Mouse (Mus musculus) NIH3T3 (cell line): ENCODE measurements around the gene Pknox2.
A peak's percentile ranks its signal among the peaks of the same experiment; 100 is the strongest.

Experiments used
- DNase-seq: peaks from one replicate; pipeline ENCODE4 v3.0.0-alpha.2; 2012; ENCODE audit warnings: low read depth

Gene Pknox2

DNA sequence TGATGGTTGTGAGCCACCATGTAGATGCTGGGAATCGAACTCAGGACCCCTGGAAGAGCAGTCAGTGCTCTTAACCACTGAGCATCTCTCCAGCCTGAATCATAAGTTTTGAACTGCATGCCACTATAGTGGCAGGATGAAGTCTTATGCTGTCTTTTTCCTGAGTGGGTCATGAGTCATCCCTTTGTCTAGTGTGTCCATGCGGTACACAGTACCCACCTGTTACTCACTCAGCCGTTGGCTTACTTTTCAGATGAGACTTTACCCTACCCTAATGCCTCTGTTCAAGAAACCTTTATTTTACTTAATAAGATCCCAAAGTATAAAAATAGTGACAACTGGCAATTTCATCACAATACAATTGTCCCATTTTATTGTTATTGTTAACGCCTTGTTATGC, 95.5 kb downstream of the Pknox2 start:
- no peak for DNase-seq

GRCm38 (mm10) chr9:37047490-37047889, 99.7 kb downstream of the Pknox2 start:
- peak; percentile 70 for DNase-seq

DNA sequence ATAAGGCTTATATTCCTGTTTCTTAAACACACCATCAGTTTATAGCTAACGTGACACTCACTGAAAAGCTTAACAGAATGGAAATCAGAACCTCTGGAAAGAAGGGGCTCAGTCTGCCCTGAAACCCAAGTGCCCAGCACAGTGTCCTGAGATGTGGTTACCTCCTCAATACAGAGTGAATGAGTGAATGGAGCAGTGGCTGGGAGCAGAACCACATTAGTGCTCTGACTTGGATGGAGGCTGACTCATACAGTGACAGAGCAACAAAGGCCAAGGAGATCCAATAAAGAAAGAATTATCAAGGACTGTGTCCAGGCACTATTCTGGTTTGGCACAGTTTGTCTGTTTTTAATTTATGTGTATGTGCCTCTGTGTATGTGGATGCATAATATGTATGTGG, 101.3 kb downstream of the Pknox2 start:
- DNase-seq: no peak

DNA sequence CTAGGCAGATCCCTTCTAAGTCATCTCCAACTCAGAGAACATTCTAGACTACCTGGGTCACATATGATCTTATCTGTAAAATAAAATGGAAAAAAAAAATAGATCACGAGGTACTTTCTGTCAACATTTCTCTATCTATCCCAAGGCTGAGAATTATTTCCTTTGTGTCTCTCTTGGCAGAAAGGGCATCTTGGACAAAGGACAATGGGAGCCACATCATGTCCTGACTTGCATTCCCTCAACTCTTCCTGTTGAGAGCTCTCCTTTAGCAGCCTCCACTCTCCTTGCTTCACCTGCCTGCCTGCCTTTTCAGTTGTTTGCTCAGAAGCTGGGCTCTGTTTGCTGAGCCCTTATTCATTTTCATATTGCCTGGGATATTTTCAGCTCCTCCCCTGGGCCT, 103.0 kb downstream of the Pknox2 start:
- no peak for DNase-seq

DNA sequence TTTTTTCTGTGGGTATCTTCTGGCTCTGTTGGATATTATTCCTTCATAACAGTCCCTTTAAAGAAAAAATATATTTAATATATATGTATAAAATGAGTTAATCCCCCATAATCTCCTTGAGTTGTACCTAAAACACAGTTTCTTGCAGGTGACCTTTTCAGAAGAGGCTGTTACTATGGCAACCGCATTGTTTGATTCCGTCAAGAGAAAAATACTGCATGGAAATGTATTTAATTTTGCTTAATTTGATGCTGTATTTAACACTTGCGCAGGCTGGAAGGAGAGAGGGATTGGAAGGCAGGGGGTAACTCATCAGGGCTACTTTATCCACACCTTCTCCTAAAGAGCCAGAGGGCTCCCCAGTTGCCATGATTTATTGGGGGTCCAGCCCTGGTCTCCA, 108.3 kb downstream of the Pknox2 start:
- DNase-seq: no peak

GRCm38 (mm10) chr9:37038445-37038844, 108.8 kb downstream of the Pknox2 start:
- DNase-seq: no peak

DNA sequence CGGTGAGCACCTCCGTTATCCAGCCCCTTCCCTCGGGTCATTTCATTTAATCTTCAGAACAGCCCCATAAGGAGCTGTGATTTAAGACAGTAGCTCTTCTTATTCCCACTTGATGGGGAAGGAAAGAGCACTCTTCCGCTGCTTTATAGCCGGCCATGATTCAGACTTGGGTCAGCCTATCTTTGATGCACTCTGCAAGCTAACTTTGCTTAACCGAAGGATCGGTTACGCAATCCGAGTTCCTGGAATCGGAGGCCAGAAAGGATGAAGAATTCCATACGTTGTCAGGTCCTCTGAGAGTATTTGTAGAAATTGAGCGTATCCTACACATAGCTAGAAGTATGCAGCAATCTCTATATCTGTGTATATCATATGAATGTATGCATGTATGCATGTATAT, 109.8 kb downstream of the Pknox2 start:
- DNase-seq: peak; percentile 63

- no peak for DNase-seq
These were observed 112.0 kb downstream of the Pknox2 start for GRCm38 (mm10) chr9:37035248-37035647.

- no peak for DNase-seq
These were observed 112.9 kb downstream of the Pknox2 start for GRCm38 (mm10) chr9:37034316-37034715.

- DNase-seq: no peak
These were observed 116.6 kb downstream of the Pknox2 start for GRCm38 (mm10) chr9:37030347-37031213.

DNA sequence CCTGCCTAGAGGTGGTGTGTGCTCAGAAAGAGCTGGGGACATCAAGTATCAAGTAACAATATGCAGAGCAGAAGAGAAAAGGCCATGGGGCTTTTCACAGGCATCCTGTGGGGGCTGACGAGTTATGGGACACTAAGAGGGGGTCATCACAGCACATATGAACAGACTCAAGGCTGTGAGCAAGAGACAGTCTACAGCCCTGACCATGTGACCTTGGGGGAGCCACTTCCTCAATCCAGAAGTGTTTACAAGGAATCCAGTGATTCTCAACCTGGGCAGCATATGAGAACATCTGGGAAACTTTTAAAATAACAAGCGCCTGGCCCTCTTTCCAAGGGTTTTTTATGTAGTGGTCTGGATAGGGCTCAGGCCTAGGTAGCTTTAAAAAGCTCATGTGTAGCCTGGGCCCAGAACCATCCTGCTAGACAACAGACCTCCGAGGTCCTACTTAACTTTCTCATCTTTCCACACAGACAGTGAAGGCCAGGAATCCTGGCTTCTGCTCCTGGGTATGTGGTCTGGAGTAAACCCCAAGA, 117.3 kb downstream of the Pknox2 start:
- DNase-seq: no peak

DNA sequence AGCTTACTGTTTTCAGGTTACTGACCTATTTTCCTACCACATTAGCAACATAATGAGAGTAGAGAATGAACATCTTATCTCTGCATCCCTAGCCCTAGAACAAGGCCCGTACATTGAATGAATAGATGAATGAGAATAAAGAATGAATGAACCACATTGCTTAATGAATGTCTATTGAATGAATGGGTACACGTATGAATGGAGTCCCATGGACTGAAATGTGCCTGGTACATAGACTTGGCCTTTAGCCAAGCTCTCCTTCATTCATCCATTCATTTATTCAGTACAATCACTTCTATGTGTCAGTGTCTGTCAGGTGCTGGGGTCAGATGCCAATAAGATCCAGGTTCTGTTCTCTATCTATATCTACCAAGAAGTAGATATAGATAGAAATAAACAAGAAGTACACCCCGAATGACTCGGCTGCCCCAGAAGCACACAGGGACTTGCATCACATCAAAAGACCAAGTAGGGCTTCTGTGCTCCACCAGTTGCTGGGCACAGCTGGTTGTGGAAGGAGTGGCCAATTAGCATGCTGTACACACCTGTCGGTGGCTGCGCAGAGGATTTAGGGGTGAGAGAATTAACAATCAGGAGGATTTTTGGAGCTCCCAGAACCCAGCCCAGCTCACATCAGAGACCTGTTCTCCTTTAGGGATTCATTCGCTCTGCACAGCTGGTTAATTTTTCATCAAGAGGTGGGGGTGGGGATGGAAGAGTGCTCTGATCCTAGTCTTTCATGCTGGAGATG, 119.2 kb downstream of the Pknox2 start:
- no peak for DNase-seq

- DNase-seq: no peak
These were observed 121.3 kb downstream of the Pknox2 start for GRCm38 (mm10) chr9:37025913-37026312.

- DNase-seq: no peak
These were observed 125.5 kb downstream of the Pknox2 start for GRCm38 (mm10) chr9:37021586-37022230.

DNA sequence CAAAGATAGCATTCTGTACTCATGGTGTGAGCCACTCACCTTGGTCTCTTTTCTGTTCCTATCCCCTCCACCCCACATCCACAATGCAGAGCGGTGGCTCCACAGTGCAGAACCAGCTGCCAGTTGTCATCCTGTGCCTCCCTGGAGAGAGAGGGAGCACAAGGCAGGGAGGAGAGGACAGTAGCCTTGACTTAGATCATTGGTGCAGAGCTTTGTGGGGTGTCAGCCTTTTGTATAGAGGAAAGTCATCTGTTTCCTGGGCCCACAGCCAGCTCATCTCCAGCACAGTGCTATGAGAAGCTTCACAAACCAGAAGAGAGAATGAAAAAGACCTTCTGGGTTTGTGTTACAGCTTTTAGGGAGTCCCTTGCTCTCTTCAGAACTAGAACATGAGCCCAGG, 129.1 kb downstream of the Pknox2 start:
- no peak for DNase-seq

DNA sequence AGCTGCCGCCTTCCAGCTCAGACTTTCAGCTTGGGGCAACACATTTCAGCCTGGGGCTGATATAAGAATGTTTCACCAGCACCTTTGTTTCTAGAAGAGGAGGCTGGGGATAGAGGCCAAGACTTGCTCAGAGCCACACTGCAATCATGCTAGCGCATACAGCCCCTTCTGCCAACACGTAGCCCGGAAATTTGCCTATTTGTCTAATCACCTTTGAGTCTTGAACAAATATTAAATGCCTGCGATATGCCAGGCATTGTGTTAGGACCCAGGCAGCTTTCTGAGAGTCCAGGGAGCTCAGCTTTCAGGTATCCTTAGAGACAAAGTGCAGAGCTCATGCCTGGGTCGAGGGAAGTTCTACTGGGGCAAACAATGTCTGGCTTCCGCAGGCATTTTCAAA, 130.0 kb downstream of the Pknox2 start:
- no peak for DNase-seq

- no peak for DNase-seq
These were observed 131.0 kb downstream of the Pknox2 start for GRCm38 (mm10) chr9:37016165-37016564.

DNA sequence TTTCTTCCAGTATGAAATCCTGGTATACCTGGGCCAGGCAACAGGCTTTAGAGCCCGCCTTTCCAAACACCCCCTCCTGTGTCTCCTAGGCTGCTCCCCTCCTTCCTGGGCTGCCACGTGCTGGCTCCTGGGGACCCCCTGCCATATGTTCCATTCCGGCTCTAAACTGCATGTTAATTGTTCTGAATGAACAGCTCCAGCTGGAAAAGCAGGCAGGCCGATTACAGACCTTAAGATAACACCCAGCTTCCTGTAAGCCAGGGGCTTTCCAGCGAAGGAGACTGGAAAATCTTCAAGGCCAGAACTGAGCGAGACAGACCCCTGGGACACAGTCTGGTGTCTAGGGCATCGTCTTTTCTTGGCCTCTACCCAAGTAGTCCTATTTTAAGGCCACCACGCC, 133.6 kb downstream of the Pknox2 start:
- no peak for DNase-seq

DNA sequence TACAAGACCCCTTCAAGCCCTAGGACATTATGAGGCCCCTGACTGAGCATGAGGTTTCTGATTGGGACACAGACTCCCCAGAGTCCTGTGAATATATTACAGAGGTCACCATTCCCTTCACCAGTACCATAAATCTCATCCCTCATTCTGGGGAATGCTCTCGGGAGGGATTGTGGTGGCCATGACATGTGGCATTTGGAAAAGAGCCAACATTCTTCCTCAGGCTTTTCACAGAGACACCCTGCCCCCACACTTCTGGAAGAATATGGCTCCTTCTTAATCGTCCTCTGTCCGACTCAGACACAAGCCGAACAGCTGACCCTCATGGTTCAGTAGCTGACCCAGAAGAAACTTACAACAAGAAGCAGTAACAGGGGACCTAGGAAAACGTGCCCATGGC, 139.1 kb downstream of the Pknox2 start:
- DNase-seq: no peak

- no peak for DNase-seq
These were observed 142.5 kb downstream of the Pknox2 start for GRCm38 (mm10) chr9:37004676-37005075.

GRCm38 (mm10) chr9:37001935-37002535, 145.2 kb downstream of the Pknox2 start:
- no peak for DNase-seq

GRCm38 (mm10) chr9:36999393-36999792, 147.8 kb downstream of the Pknox2 start:
- no peak for DNase-seq
